Mouse (Mus musculus): ENCODE data around the gene Chmp5.
A peak's percentile ranks its signal among the peaks of the same experiment; 100 is the strongest.

GRCm38 (mm10) chr4:40970842-40971701 lies 22.9 kb downstream of the Chmp5 start, which contains the start of gene Nfx1:
- TF ChIP-seq CTCF (IDR thresholded peaks at IDR 0.05; ENCODE audit: insufficient read depth, low read depth, low read length) = no peak
- TF ChIP-seq POLR2A (IDR thresholded peaks at IDR 0.05; ENCODE audit: insufficient read depth, low read depth, low read length) = peak; percentile 87

Data from olfactory bulb, adult 2 months (tissue).